Mouse (Mus musculus) MEL (cell line): ENCODE measurements around the gene Adamtsl5.
A peak's percentile ranks its signal among the peaks of the same experiment; 100 is the strongest.

Experiments
- BHLHE40 ChIP-seq: IDR thresholded peaks from 2 replicates; pipeline ENCODE4 v1.6.1; 2012; ENCODE audit warnings: low read depth, mild to moderate bottlenecking, inconsistent platforms, low read length, improper control_type of control experiment, borderline replicate concordance
- CTCF ChIP-seq, 3 experiments: IDR thresholded peaks in 2 of 3; conservative IDR thresholded peaks in 1 of 3; 2 replicates each; pipeline ENCODE4 v1.5.1; 2011 to 2012; ENCODE audit warnings: low read length in 3 of 3, low read depth in 2 of 3, mild to moderate bottlenecking in 2 of 3, improper control_type of control experiment in 1 of 3, inconsistent platforms in 1 of 3, mixed read lengths in 1 of 3, moderate library complexity in 1 of 3; ENCODE audit not compliant: control insufficient read depth in 1 of 3, insufficient read depth in 1 of 3, poor library complexity in 1 of 3, severe bottlenecking in 1 of 3
- EP300 ChIP-seq, 2 experiments: IDR thresholded peaks; 2 replicates each; pipeline ENCODE4 v1.6.1; 2011; ENCODE audit warnings: improper control_type of control experiment in 2 of 2, low read length in 2 of 2, low read depth in 1 of 2, mild to moderate bottlenecking in 1 of 2
- GATA1 ChIP-seq: IDR thresholded peaks from 2 replicates; pipeline ENCODE4 v1.6.1; 2011; ENCODE audit warnings: low read depth, low read length, improper control_type of control experiment
- KAT2A ChIP-seq: conservative IDR thresholded peaks from 2 replicates; pipeline ENCODE4 v1.6.1; 2012; ENCODE audit warnings: low read depth, low read length, improper control_type of control experiment, inconsistent platforms
- MAFK ChIP-seq: IDR thresholded peaks from 2 replicates; pipeline ENCODE4 v1.6.1; 2011; ENCODE audit warnings: low read depth, mild to moderate bottlenecking, low read length, improper control_type of control experiment, borderline replicate concordance
- MEF2A ChIP-seq: IDR thresholded peaks from 2 replicates; pipeline ENCODE4 v1.6.1; 2014; ENCODE audit warnings: low read depth, mild to moderate bottlenecking, inconsistent platforms, low read length, improper control_type of control experiment; ENCODE audit not compliant: poor library complexity, insufficient replicate concordance, severe bottlenecking; ENCODE audit errors: extremely low read depth
- POLR2A ChIP-seq, 2 experiments: IDR thresholded peaks; 2 replicates each; pipeline ENCODE4 v1.6.1; 2011 to 2012; ENCODE audit warnings: low read length in 2 of 2, mild to moderate bottlenecking in 2 of 2, control low read depth in 1 of 2, improper control_type of control experiment in 1 of 2, low read depth in 1 of 2, moderate library complexity in 1 of 2; ENCODE audit not compliant: control insufficient read depth in 1 of 2, insufficient read depth in 1 of 2, poor library complexity in 1 of 2
- TAL1 ChIP-seq: IDR thresholded peaks from 2 replicates; pipeline ENCODE4 v1.6.1; 2012; ENCODE audit warnings: mild to moderate bottlenecking, inconsistent platforms, low read length, moderate library complexity, mixed read lengths
- UBTF ChIP-seq: IDR thresholded peaks from 2 replicates; pipeline ENCODE4 v1.6.1; 2012; ENCODE audit warnings: low read depth, mild to moderate bottlenecking, inconsistent platforms, low read length, improper control_type of control experiment, moderate library complexity, borderline replicate concordance; ENCODE audit not compliant: insufficient read depth
- ZMIZ1 ChIP-seq: IDR thresholded peaks from 2 replicates; pipeline ENCODE4 v1.6.1; 2012; ENCODE audit warnings: low read depth, mild to moderate bottlenecking, inconsistent platforms, low read length, improper control_type of control experiment, moderate library complexity

GRCm38 (mm10) chr10:80369995-80370747, 22.0 kb upstream of the Adamtsl5 start:
- no peak for TF ChIP-seq POLR2A (IDR thresholded peaks at IDR 0.05; ENCODE audit: control insufficient read depth in 1 of 2, insufficient read depth in 1 of 2, low read depth in 1 of 2, low read length in 2 of 2, poor library complexity in 1 of 2)
- no peak for TF ChIP-seq UBTF
- TF ChIP-seq GATA1, result no peak
- peak; percentile 38 to 47 (median 39); a peak in 5 of 6 replicates for TF ChIP-seq CTCF (IDR thresholded peaks at IDR 0.05 in 2 of 3, conservative IDR thresholded peaks at IDR 0.05 in 1 of 3; ENCODE audit: control insufficient read depth in 1 of 3, insufficient read depth in 1 of 3, low read depth in 2 of 3, low read length in 3 of 3, poor library complexity in 1 of 3, severe bottlenecking in 1 of 3)
- no peak for TF ChIP-seq BHLHE40
- TF ChIP-seq TAL1, result no peak
- TF ChIP-seq ZMIZ1, result no peak
- TF ChIP-seq MAFK, result no peak
- TF ChIP-seq MEF2A, result no peak
- TF ChIP-seq KAT2A, result no peak
- no peak for TF ChIP-seq EP300 (IDR thresholded peaks at IDR 0.05; ENCODE audit: low read depth in 1 of 2, low read length in 2 of 2)
